Mouse (Mus musculus): Measurements from ENCODE around the gene Slc5a10. TPM values are rescaled to one million over a fixed set of nuclear protein-coding genes. Genes with fewer than 3 reads are reported as not detected.

The Slc5a10 gene
- total RNA-seq, 2 experiments from 2014 or later: not detected

Other genes starting within 250 kb of the Slc5a10 start
- gene Mfap4, start 235.4 kb downstream of the Slc5a10 start, total RNA-seq (2021): 10 to 100 TPM; 12.5 to 13.3 TPM
- gene Mapk7, start 226.4 kb downstream of the Slc5a10 start, total RNA-seq (2021): 1 to 10 TPM; 5.7 to 6.0 TPM
- gene B9d1, start 215.7 kb downstream of the Slc5a10 start, total RNA-seq (2021): 1 to 10 TPM; 6.3 to 7.5 TPM
- gene Epn2, start 141.1 kb downstream of the Slc5a10 start, total RNA-seq (2021): 10 to 100 TPM; 24.5 to 28.1 TPM
- 10 to 100 TPM; 12.1 to 13.5 TPM for gene Grap, start 67.6 kb downstream of the Slc5a10 start, total RNA-seq (2021)
- under 1 TPM; 0.25 to 0.33 TPM for gene Fam83g, start 36.7 kb downstream of the Slc5a10 start, total RNA-seq (2021)
- 1 to 10 TPM; 7.1 to 7.8 TPM for gene Prpsap2, start 41.3 kb upstream of the Slc5a10 start, total RNA-seq (2021)
- gene Ulk2, start 134.2 kb upstream of the Slc5a10 start, total RNA-seq (2021): 10 to 100 TPM; 45.9 to 50.7 TPM
- 10 to 100 TPM; 13.9 to 15.1 TPM for gene Akap10, start 209.4 kb upstream of the Slc5a10 start, total RNA-seq (2021)
- gene Specc1, start 235.9 kb upstream of the Slc5a10 start, total RNA-seq (2021): 1 to 10 TPM; 4.7 to 6.1 TPM

All from heart, adult 18-20 months (tissue).